Mouse (Mus musculus) gastrocnemius, adult 18-20 months (tissue): ENCODE measurements at regions not wholly inside any gene's neighbourhood (a gene's known extent, or its start where the extent isn't known, plus 50 kb on each side); places are given as distances from the start of the nearest gene placed in this dataset.

Source experiments
- DNase-seq: peaks from one replicate; pipeline ENCODE4 v3.0.0; 2021; ENCODE audit warnings: low spot score

DNA sequence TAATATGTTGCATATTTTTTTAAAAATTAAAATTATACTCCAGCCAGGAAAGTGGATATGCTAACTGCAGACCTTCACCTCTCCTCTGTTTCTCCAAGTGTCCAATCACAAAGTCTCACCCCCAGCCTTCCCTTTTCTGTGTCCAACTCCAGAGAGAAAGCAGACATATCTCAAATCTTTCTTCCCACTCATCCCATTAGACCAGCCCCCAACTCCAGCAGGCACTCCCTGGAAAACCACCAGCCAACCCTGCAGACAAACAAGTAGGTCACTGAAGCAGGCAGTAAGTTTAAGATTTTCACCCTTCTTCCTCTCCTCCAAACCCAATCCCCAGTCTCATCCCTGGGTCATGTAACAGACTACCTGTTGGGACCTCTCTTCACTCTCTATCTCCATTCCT lies 94.2 kb upstream of the Ptgfr start:
- no peak for DNase-seq

DNA sequence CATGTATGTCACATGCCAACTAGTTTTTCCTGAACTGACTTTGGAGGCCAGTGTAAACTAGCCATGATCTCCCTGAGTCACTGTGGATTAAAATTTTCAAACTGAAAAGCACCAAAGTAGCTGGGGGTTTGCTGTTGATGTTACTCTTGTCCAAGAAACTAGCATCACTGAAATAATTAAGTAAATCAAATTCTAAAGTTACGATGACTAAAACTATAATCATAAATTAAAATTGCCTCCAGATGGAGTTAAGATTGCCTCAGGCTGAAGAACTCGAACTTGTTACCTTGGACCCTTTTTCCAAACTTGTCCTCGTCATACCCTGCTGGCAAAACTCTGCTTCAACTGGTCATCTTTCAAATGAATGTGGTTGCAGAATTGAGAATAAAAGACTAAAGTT lies 93.7 kb upstream of the Ptgfr start:
- DNase-seq = no peak

DNA sequence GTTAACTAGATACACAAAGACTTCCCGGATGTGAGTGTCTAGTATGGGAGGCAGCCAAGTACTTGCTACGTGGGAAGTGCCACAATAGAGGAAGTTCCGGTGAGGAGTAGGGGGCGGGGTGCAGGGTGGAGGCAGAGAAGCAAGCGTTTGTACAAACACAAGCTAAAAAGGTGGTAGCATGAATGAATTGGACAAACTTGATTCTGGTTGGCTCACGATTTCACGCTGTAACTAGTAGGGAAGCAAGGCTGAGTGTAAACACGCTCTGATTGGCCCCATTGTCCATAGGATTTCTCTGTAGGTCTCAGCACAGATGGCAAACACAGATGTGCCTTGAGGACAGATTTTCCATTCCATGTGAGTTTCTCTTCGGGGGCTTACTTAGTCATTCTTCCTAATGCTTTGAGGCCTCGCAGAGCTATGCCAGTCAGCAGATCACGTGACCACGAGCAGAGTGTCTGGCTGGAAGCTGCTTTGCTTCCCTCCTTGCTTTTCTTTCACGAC lies 76.6 kb upstream of the Ptgfr start:
- DNase-seq = peak; percentile 46

DNA sequence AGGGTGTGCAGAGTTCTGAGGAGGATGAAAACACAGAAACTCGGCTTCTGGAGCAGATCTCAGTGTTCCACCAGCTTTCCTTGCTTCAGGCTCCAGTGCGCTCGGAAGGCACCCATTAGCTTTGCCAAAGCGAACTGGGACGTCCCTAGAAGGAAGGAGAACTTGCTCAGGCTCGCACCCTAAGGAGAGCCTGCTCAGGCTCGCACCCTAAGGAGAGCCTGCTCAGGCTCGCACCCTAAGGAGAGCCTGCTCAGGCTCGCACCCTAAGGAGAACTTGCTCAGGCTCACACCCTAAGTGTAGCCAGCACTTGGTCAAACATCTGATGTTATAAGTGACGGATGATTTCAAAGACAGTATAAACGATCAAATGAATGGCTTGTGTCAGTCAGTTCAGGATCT lies 74.9 kb upstream of the Ptgfr start:
- DNase-seq = peak; percentile 17

DNA sequence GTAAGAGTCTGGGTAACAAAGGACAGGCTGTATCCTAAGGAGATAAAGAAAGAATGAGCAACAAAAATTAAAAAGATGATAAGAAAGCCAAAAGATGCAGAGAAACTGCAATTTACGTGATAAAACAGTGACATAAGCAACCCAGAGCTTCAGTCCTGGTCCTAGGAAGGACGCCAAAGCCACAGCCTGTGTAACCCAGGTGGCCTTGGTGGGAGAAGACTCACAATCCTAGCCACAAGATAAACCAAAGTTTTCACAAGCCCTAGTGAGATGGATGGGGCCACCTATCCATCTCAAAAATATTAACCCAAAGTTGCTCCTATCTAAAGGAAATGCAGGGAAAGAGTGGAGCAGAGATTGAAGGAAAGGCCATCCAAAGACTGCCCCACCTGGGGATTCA lies 73.4 kb upstream of the Ptgfr start:
- DNase-seq = no peak

DNA sequence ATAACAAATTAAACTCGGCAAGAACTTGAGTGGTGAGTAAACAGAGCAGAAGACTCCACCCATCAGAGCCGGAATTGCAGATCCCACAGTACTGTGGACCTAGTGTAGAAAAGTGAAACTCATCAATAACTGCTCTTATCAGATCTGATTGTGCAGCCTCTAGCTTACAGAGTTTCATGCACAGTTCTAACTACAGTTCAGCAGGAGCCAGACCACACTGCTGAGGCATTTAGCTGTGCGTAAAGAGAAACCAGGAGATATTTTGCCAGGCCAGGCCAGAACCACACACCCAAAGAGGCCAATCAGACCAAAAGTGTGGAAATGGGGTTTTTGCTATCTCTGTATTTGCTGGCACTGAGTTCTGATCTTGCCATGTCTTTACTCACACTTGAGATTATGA lies 71.9 kb upstream of the Ptgfr start:
- DNase-seq = no peak

DNA sequence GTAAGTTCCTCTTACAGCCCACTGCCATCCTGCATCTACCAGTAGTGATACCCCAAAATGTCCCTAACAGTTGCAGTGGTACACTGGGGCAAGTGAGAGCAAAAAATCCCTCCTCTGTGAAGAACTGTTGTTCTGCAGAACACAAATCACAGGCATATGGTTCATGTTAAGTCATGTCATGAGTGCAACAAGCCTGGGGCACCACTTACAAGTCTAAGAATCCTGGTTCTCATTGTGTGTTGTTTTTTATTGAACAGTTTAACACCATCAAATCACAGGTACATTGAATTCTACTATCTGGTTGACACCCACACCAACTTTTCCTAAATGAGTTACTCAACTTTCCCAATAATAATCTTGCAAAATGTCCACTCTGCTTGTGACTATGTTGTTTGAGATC lies 71.5 kb upstream of the Ptgfr start:
- DNase-seq = no peak

DNA sequence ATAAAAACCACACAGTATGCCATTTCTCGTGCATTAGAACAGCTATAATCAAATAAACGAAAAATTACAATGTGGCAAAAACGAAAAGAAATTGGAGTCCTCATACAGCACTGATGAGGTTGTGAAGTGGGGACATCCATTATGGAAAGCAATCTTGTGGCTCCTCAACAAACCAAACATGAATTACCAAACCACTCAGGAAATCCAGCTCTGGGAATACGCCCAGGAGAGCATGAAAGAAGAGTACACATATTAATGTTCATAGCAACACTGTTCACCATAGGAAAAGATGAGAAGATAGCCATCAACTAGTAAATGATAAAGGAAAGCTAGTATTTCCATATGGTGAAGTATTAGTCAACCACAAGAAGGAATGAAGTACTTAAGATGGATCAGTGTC lies 68.3 kb upstream of the Ptgfr start:
- DNase-seq = no peak

DNA sequence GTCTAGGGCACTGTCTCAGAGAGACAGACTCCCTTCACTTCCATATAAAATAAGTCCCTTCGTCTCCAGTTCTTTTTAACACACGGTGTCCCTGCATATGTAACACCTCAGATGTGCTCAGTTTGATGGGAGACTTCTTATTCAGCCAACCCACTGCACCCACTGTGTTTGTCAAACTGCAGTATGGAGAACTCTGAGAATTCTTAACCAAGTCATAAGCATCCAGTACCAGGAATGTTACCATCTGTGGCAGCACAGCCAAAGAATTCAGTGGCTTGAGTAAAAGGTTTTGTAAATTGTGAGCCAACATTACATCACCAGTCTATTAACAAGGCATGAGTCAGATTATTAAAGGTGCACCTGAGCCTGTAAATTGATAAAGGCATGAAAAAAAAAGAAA lies 65.7 kb upstream of the Ptgfr start:
- DNase-seq = no peak

DNA sequence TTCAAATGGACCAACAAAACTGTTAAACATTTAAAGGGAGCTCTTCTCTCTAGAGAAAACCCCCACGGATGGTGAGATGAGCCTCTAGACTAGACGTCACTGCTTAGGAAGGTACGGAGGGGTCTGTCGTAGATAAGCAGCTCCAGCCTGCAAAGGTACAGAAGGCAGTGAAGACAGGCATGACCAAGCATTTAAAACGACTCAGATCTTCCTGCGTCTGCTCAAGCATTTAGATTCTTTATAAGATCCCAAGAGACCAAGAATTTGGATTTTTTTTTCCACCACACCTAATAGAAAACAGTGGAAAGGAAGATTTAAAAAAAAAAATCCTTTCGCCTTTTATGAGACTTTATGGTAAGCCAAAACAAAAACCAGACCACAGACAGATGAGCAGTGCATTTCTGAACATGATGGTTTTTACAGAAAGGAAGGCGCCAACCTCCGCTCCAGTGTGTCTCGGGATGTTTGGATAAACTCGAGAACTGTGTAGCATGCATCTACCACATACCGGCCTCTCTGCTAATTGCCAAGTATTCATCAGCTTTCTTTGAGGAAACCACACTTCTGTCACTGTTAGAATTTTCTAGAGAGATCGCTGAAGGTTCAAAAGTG lies 64.9 kb upstream of the Ptgfr start:
- DNase-seq = no peak

DNA sequence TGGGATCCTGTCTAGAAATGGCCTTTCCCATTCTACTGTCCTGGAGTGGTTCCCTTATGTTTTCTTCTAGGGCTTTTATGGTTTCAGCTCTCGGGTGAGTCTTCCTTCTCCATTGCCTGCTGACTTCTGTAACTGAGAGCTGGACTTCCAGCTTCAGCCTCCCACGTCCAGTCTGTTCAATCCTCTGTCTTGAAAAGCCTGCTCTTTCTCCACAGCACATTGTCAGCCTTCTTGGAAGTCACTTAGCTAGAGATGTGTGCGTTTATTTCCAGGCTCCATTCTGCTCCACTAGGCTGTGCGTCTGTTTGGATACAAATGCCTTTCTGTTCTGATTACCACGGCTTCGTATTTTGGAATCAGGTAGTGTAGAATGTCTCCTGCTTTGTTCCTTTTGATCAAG lies 62.2 kb upstream of the Ptgfr start:
- DNase-seq = no peak

DNA sequence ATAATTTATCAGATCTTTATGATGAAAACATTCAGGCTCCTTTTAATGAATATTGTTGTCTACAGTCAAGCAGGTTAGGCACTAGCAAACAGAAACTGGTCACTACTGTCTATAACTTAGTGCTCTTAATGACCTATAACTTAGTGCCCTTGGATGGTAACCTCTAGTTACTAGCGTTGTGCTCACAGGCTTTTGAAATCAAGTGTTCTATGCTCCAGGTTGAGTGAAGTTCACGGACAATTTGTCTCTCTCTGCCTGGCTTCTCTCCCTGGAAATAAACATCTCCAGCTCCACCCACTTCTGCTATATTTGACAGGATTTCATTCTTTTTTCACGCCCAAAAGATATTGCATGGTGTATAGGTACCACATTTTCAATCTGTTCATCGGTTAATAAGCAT lies 61.7 kb upstream of the Ptgfr start:
- DNase-seq = no peak

DNA sequence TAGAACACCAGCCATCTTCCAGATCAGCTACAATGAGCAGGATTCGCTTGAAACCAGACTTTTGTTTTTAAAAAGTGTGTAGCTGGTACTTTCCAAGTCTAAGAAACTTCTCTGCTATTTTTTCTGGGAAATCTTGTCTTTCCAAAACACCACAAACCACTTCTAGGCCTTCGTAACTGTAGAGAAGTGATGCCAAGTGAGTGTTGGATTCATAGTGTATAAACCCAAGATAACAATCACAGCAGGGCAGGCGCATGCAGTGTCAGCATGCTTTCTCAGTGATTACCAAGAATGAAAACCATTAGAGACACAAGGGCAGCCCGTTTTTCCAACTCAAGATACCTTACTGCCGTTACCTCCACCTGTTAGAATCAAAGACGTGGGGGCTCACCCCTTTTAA lies 58.9 kb upstream of the Ptgfr start:
- no peak for DNase-seq

DNA sequence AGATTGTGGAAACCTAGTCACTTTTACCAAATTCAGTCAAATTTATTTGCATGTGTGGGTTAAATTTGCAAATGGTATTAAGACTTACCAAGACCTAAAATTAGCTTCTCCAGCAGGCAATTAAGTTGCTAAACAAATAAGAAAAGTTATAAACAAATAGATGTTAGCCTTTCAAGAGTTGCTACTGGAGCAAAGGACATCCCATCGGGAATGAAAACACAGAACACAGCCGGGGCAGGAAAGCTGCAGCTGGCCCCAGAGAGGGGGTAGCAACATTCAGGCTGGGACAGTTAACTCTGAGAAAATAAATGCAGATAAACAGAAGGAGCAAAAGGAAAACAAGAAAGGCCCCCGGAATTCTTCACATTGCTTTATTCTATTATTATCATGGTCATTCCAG lies 57.3 kb upstream of the Ptgfr start:
- no peak for DNase-seq

DNA sequence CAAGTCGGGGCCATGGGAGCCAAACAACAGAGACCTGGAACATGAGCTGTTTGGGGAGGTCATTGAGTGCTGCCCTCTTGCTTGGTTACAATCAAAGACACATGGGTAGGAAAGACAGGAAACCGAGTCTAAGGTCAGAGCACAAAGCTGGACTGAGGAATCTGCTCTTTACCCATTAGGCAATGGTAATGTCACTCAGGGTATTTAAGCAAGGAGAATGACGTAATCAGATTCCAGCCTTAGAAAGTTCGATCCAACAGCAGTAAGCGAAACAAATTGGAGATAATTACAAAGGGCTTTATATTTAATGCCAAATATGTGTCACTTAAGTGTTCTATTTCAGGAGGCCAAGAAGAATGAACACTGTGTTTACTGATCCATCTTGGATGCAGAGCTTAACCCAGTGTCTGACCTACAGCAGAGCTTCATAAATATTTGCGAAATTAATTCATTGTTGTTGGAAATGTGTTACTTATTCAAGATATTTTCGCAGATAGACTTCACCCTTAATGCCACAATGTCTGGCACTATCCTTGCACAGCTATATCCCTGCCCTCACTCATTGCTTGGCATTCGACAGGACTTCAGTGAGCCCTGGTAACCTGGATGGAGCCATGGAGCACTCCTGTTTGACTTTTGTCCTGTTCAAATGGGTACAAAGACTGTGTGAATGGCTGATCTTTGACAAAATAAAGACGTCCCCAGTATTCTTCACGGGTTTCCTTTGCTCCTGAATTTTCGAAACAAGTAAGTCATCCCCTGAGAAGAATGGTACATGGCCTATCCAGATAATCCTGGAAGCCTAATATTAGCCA lies 56.2 kb upstream of the Ptgfr start:
- DNase-seq = no peak

DNA sequence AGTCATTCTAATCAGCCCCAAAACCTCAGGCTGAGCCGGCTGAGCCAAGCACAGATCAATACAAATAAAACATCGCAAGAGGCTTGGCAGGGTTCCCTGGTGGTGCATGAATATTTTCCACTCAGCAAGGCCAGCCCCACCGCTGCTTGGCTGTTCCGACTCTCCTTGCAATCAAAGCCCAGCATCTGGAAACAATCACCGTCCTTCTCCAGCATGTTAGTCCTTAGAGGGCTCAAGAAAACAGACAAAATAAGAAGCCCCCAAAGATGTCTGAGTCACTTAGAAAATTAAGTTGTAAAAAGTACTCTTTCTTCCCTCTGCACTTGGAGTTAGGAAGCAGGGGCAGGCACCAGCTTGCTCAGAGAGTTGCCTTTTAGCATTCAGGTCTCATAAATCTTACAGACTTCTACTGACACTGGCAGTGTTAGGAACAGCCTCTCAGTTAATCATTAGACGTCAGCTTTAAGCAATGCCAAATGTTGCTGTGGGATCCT lies 54.4 kb upstream of the Ptgfr start:
- peak; percentile 88 for DNase-seq

DNA sequence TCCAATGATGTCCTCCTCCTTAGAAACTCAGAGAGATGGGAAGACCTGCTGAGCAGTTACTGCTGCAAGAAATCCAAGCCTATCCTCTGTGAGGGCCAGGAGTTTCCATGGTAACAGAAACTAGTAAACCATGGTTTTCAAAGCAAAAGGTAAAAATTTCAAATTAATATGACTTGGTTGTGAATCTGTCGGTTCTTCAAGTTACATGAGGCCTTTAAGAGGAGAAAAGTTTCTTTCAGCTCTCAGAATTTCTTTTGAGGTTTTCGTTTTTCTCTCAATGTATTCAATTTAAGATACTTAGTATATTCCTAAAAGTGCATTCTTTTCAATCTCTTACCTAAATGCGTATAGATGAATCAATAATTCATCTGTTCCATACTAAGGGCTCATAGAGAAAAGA lies 53.9 kb upstream of the Ptgfr start:
- no peak for DNase-seq

DNA sequence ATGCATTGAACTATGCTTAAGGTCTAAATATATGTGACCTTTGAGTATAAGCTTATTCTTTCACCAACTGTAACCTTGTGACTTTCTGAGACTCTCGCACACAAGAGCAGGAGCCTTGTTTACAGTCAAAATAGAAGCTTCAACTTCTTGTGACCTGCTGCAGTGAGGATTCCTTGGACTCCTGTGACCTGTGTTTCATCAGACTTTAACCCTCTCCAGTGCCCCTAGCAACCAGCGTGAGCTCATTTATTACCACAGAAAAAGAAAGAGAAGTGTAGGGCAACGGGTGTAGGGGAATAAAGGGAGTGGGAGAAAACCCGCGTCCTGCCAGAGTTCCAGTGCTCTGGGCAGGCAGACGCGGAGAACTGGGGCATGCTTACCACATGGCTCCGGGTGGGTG lies 52.3 kb upstream of the Ptgfr start:
- no peak for DNase-seq
